Mouse (Mus musculus) hindbrain, postnatal 0 days (tissue): ENCODE results near the gene Uri1. TPM values are rescaled to one million over a fixed set of nuclear protein-coding genes. Genes with fewer than 3 reads are reported as not detected.

Source experiments
- ATAC-seq: fragments of 200-750 bp; cut with Nextera tagmentation; 2 replicates; pipeline ENCODE4 v1.8.0; 2017; ENCODE audit warnings: mild to moderate bottlenecking, moderate TSS enrichment, moderate library complexity
- DNase-seq: peaks from one replicate; pipeline ENCODE4 v3.0.0-alpha.2; 2015; ENCODE audit warnings: low spot score
- H3K27ac ChIP-seq: fragments of 300-500 bp; sonication (generic); 2 replicates; pipeline ENCODE4 v1.5.1; 2014; ENCODE audit warnings: mild to moderate bottlenecking
- H3K27me3 ChIP-seq: fragments of 300-500 bp; sonication (generic); 2 replicates; pipeline ENCODE4 v1.6.1; 2014; ENCODE audit warnings: low read length, mixed read lengths; ENCODE audit not compliant: insufficient read depth
- H3K36me3 ChIP-seq: fragments of 300-500 bp; sonication (generic); 2 replicates; pipeline ENCODE4 v1.6.1; 2014; ENCODE audit warnings: low read length, mixed read lengths; ENCODE audit not compliant: insufficient read depth
- H3K4me1 ChIP-seq: fragments of 300-500 bp; sonication (generic); 2 replicates; pipeline ENCODE4 v1.6.1; 2014; ENCODE audit warnings: antibody characterized with exemption, low read length, mixed read lengths; ENCODE audit not compliant: insufficient read depth
- H3K4me2 ChIP-seq: fragments of 300-500 bp; sonication (generic); 2 replicates; pipeline ENCODE4 v1.6.1; 2014; ENCODE audit warnings: low read depth, mild to moderate bottlenecking, low read length, moderate library complexity, mixed read lengths
- H3K4me3 ChIP-seq: fragments of 300-500 bp; sonication (generic); 2 replicates; pipeline ENCODE4 v1.5.1; 2014; ENCODE audit warnings: low read length
- H3K9ac ChIP-seq: fragments of 300-500 bp; sonication (generic); replicated peaks from 2 replicates; pipeline ENCODE4 v1.6.1; 2014; ENCODE audit warnings: mild to moderate bottlenecking, low read length, moderate library complexity, mixed read lengths
- H3K9me3 ChIP-seq: fragments of 300-500 bp; sonication (generic); 2 replicates; pipeline ENCODE4 v1.6.1; 2016; ENCODE audit warnings: low read length, mixed read lengths
- CTCF ChIP-seq: IDR thresholded peaks from 2 replicates; pipeline ENCODE4 v1.5.1; 2016; ENCODE audit warnings: antibody characterized with exemption, control low read depth, low read depth
- WGBS: fragments of 180-500 bp; shearing (Covaris S2); extraction: QIAGEN DNeasy Blood & Tissue Kit; methylation state at CpG from one replicate; pipeline ENCODE4 v1.1.7; 2014; 5-methylcytosine and 5-hydroxymethylcytosine counted together
- polyA plus RNA-seq: library from polyadenylated mRNA; unstranded; fragments of >200 nt; fragmentation: Nextera tagmentation; extraction: Ambion mirVana; gene quantifications from 2 replicates; pipeline ENCODE4 v1.2.1, GENCODE M21; 2015
- total RNA-seq: library from RNA; depleted of rRNA; stranded (reverse); fragments of >200 nt; gene quantifications from 2 replicates; pipeline ENCODE4 v1.2.3, GENCODE M21; 2014; rRNA removed

Uri1 gene
- total and polyA plus RNA-seq, 2 experiments from 2014 or later, result 29.1 to 37.2 TPM

DNA sequence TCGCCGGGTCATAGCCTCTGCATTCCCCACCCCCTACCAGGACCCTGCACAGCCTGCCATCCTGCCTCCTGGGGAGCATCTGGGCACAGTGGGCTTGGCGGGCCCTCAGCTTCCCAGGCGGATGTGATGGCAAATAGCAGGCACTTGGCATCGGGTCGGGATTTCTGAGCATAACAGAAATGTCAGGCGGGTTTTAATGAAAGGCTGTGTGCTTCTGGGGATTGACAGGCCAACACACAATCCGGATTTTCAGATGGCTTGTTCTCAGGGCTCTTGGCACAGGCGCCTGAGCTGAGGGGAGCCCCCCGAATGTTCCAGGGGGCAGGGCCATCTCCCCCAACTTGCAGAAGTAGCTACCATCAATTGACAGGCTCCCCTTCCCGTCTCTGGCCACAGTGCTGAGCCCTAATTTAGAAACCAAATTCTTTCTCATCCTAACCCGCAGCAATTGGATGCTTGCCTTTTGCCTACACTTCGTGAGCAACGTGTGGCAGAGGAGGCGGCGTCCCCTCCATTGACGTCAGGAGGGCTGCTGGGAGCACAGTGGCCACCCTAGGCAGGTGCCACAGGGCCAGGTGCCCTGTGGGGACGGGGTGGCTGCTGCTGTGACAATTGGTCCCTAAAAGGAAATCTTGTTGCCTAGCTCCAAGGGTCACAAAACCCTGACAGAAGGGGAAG lies 106.5 kb downstream of the Uri1 start:
- 38% methylated on average over 18 of the region's 18 CpGs for WGBS
- H3K27ac ChIP-seq, result no peak overlapping the region

GRCm38 (mm10) chr7:37911802-37912122 lies 111.6 kb downstream of the Uri1 start:
- Histone ChIP-seq H3K36me3 (no peaks in the 10 kb centered on the region), H3K27me3 (no peaks in the 10 kb centered on the region), H3K4me1 (peaks cover 5% of the 10 kb centered on the region; the same call in 1 of the 2 replicates), H3K9ac (no peak overlapping the region), H3K9me3 (no peaks in the 10 kb centered on the region), H3K27ac (no peak overlapping the region), H3K4me3 (no peak overlapping the region), H3K4me2 (no peak overlapping the region)
- TF ChIP-seq CTCF, result no peak
- DNase-seq, result no peak
- WGBS, result 54% methylated on average over 3 of the region's 3 CpGs
- ATAC-seq, result no peak

More for the DNA sequence above, 106.5 kb downstream of the Uri1 start:
- Histone ChIP-seq H3K36me3 (no peaks in the 10 kb centered on the region), H3K4me1 (peaks cover 10% of the 10 kb centered on the region), H3K9me3 (no peaks in the 10 kb centered on the region), H3K27me3 (no peaks in the 10 kb centered on the region), H3K4me2 (no peak overlapping the region), H3K9ac (0 out of 2 replicates have a peak overlapping the region, but pooled peaks have one; percentile 13), H3K4me3 (no peak overlapping the region)
- DNase-seq (peak; percentile 43), ATAC-seq (peak; percentile 39; the same call in 1 of the 2 replicates)
- no peak for TF ChIP-seq CTCF

- no peak overlapping the region for H3K4me3 ChIP-seq
- no peak for TF ChIP-seq CTCF
- H3K9me3 ChIP-seq, result no peaks in the 10 kb centered on the region
- H3K4me2 ChIP-seq, result no peak overlapping the region
- H3K4me1 ChIP-seq, result 0 out of 2 replicates have a peak, but pooled peaks cover under 1% of the 10 kb centered on the region
- H3K27ac ChIP-seq, result no peak overlapping the region
- WGBS, result 38% methylated on average over 5 of the region's 5 CpGs
- no peak overlapping the region for H3K9ac ChIP-seq
- DNase-seq (no peak), ATAC-seq (no peak)
- H3K36me3 ChIP-seq, result no peaks in the 10 kb centered on the region
- H3K27me3 ChIP-seq, result no peaks in the 10 kb centered on the region
These were observed 112.1 kb downstream of the Uri1 start for GRCm38 (mm10) chr7:37911114-37911801.

DNA sequence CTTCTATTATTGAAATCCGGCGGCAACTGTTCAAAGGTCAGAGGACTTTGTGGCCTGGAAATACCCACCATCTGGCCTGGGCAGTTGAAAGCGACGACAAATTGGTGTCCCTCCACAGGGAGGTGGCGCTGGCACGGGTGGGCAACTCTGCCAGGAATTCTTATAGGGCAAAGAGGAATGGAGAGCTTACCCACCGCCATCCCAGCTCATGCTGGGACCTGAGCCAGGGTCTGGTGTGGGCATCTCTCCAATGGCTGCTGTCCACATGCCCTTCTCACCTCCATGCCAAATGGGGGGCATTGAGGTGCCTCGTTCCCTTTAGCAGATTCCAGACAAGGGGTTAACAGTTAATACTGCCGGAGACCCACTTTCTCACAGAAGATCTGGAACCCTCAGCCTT lies 113.2 kb downstream of the Uri1 start:
- no peak overlapping the region for H3K27ac ChIP-seq
- WGBS, result 43% methylated on average over 9 of the region's 9 CpGs
- H3K4me1 ChIP-seq, result no peaks in the 10 kb centered on the region
- H3K4me3 ChIP-seq, result no peak overlapping the region
- no peaks in the 10 kb centered on the region for H3K36me3 ChIP-seq
- DNase-seq (peak; percentile 52), ATAC-seq (peak; percentile 27; the same call in 1 of the 2 replicates)
- peak; percentile 12; the same call in 1 of the 2 replicates for TF ChIP-seq CTCF
- no peak overlapping the region for H3K9ac ChIP-seq
- no peaks in the 10 kb centered on the region for H3K9me3 ChIP-seq
- H3K4me2 ChIP-seq, result no peak overlapping the region
- no peaks in the 10 kb centered on the region for H3K27me3 ChIP-seq

Other genes starting within 250 kb of the Uri1 start
- 65.6 and 74.1 TPM in 2 replicates for gene Zfp536, start 249.9 kb downstream of the Uri1 start, total RNA-seq
- gene Zfp536, start 249.9 kb downstream of the Uri1 start, polyA plus RNA-seq, result 31.8 and 32.6 TPM in 2 replicates
- gene Ccne1, start 84.0 kb upstream of the Uri1 start, total RNA-seq, result 11.5 and 15.7 TPM in 2 replicates
- gene Ccne1, start 84.0 kb upstream of the Uri1 start, polyA plus RNA-seq, result 19.7 and 20.6 TPM in 2 replicates
- gene 1600014C10Rik, start 159.7 kb upstream of the Uri1 start, total RNA-seq, result 34.9 and 35.8 TPM in 2 replicates
- 25.6 and 26.1 TPM in 2 replicates for gene 1600014C10Rik, start 159.7 kb upstream of the Uri1 start, polyA plus RNA-seq
- gene Plekhf1, start 204.5 kb upstream of the Uri1 start, total RNA-seq, result 1.2 and 2.0 TPM in 2 replicates
- gene Plekhf1, start 204.5 kb upstream of the Uri1 start, polyA plus RNA-seq, result 0.84 and 0.97 TPM in 2 replicates
- gene Pop4, start 247.9 kb upstream of the Uri1 start, total RNA-seq, result 56.2 and 64.6 TPM in 2 replicates
- 71.0 and 72.4 TPM in 2 replicates for gene Pop4, start 247.9 kb upstream of the Uri1 start, polyA plus RNA-seq